Mouse (Mus musculus) intestine, embryonic 15.5 days (tissue): ENCODE data around the gene Pdzk1ip1. TPM values are rescaled to one million over a fixed set of nuclear protein-coding genes. Genes with fewer than 3 reads are reported as not detected.

ENCODE experiments used
- ATAC-seq: fragments of 200-750 bp; cut with Nextera tagmentation; 2 replicates; pipeline ENCODE4 v1.8.0; 2017; ENCODE audit warnings: moderate TSS enrichment, moderate library complexity
- H3K27ac ChIP-seq: fragments of 300-500 bp; sonication (generic); 2 replicates; pipeline ENCODE4 v1.5.1; 2015; ENCODE audit warnings: mild to moderate bottlenecking, inconsistent platforms
- H3K27me3 ChIP-seq: fragments of 300-500 bp; sonication (generic); replicated peaks from 2 replicates; pipeline ENCODE4 v1.6.1; 2015; ENCODE audit warnings: inconsistent platforms
- H3K36me3 ChIP-seq: fragments of 300-500 bp; sonication (generic); 2 replicates; pipeline ENCODE4 v1.6.1; 2015; ENCODE audit warnings: inconsistent platforms
- H3K4me1 ChIP-seq: fragments of 300-500 bp; sonication (generic); replicated peaks from 2 replicates; pipeline ENCODE4 v1.6.1; 2015; ENCODE audit warnings: inconsistent platforms
- H3K4me2 ChIP-seq: fragments of 300-500 bp; sonication (generic); replicated peaks from 2 replicates; pipeline ENCODE4 v1.6.1; 2015; ENCODE audit warnings: mild to moderate bottlenecking, inconsistent platforms
- H3K4me3 ChIP-seq: fragments of 300-500 bp; sonication (generic); replicated peaks from 2 replicates; pipeline ENCODE4 v1.5.1; 2015; ENCODE audit warnings: inconsistent platforms
- H3K9ac ChIP-seq: fragments of 300-500 bp; sonication (generic); 2 replicates; pipeline ENCODE4 v1.6.1; 2015; ENCODE audit warnings: inconsistent platforms
- H3K9me3 ChIP-seq: fragments of 300-500 bp; sonication (generic); 2 replicates; pipeline ENCODE4 v1.6.1; 2016; ENCODE audit warnings: inconsistent platforms
- WGBS: fragments of 180-500 bp; shearing (Covaris S2); methylation state at CpG from one replicate; pipeline ENCODE4 v1.1.7; 2015; 5-methylcytosine and 5-hydroxymethylcytosine counted together
- polyA plus RNA-seq: library from polyadenylated mRNA; unstranded; fragments of >200 nt; fragmentation: Nextera tagmentation; extraction: Ambion mirVana; gene quantifications from 2 replicates; pipeline ENCODE4 v1.2.1, GENCODE M21; 2015

Gene Pdzk1ip1
- polyA plus RNA-seq, 1 experiment from 2014 or later: 133 TPM

- whole genome bisulfite sequencing: 0% methylated on average over 6 of the region's 6 CpGs
- peak; percentile 18; the same call in 1 of the 2 replicates for ATAC-seq
- Histone ChIP-seq H3K27me3 (peaks cover 10% of the 10 kb centered on the region; the same call in 1 of the 2 replicates), H3K4me3 (peak overlapping the region; percentile 21), H3K4me2 (peak overlapping the region; percentile 92), H3K4me1 (peaks cover 15% of the 10 kb centered on the region; the same call in 1 of the 2 replicates), H3K9ac (no peak overlapping the region), H3K9me3 (no peaks in the 10 kb centered on the region), H3K27ac (peak overlapping the region; percentile 86), H3K36me3 (no peaks in the 10 kb centered on the region)
Observed at GRCm38 (mm10) chr4:115097146-115097496, 8.6 kb downstream of the Pdzk1ip1 start.

DNA sequence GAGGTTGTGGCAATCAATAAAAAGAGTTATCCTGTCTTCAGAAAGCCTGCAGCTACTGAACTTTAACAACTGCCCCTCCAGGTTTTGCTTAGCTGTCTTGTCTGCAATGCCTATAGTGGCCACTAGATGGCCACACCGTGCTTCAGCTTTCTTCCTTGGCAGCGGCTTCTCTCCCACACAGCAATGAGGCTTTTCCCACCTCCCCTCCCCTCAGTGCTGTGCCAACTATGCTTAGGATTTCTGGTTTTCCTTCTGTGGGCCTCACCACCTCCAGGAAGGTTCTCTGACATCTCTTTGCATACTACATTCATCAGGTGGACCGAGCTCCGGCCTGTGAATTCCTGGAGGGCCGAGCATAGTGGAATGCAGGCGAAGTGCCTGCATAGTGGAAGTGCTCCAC is 13.2 kb downstream of the Pdzk1ip1 start:
- Histone ChIP-seq H3K4me1 (0 out of 2 replicates have a peak, but pooled peaks cover 5% of the 10 kb centered on the region), H3K4me3 (no peak overlapping the region), H3K36me3 (no peaks in the 10 kb centered on the region), H3K27me3 (no peaks in the 10 kb centered on the region), H3K9me3 (no peaks in the 10 kb centered on the region), H3K27ac (no peak overlapping the region), H3K9ac (no peak overlapping the region), H3K4me2 (0 out of 2 replicates have a peak overlapping the region, but pooled peaks have one; percentile 30)
- no peak for ATAC-seq
- WGBS: 32% methylated on average over 6 of the region's 6 CpGs

- H3K4me3 ChIP-seq: no peak overlapping the region
- H3K4me1 ChIP-seq: 0 out of 2 replicates have a peak, but pooled peaks cover 2% of the 10 kb centered on the region
- 63% methylated on average over 4 of the region's 4 CpGs for WGBS
- no peaks in the 10 kb centered on the region for H3K27me3 ChIP-seq
- H3K9me3 ChIP-seq: no peaks in the 10 kb centered on the region
- H3K27ac ChIP-seq: no peak overlapping the region
- ATAC-seq: no peak
- H3K4me2 ChIP-seq: no peak overlapping the region
- no peak overlapping the region for H3K9ac ChIP-seq
- H3K36me3 ChIP-seq: no peaks in the 10 kb centered on the region
Observed at GRCm38 (mm10) chr4:115103510-115103909, 15.0 kb downstream of the Pdzk1ip1 start.

- 59% methylated on average over 2 of the region's 2 CpGs for WGBS
- Histone ChIP-seq H3K4me3 (no peak overlapping the region), H3K9ac (no peak overlapping the region), H3K27ac (no peak overlapping the region), H3K27me3 (no peaks in the 10 kb centered on the region), H3K36me3 (no peaks in the 10 kb centered on the region), H3K9me3 (no peaks in the 10 kb centered on the region), H3K4me2 (no peak overlapping the region), H3K4me1 (no peaks in the 10 kb centered on the region)
- no peak for ATAC-seq
Observed at GRCm38 (mm10) chr4:115111167-115111566, 22.7 kb downstream of the Pdzk1ip1 start.

DNA sequence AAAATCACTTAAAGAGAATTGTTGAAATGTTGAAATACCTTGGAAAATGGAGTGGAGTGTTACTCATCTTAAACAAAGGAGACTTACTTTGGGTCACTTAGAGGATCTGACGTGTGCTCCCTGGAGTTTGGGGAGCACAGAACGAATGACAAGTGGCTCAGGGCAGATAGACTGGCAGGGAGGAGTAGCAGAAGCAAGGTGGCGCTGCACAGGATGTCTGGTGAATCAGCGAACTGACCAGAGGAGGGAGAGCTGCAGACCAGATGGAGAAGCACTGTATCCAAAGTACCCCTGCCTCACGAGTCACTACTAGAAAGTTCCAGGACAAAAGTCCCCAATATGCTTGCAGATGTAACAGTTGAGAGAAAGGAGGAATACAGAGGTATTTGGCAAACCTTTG is 24.8 kb downstream of the Pdzk1ip1 start:
- Histone ChIP-seq H3K4me1 (no peaks in the 10 kb centered on the region), H3K27ac (no peak overlapping the region), H3K36me3 (no peaks in the 10 kb centered on the region), H3K27me3 (no peaks in the 10 kb centered on the region), H3K4me3 (no peak overlapping the region), H3K9me3 (no peaks in the 10 kb centered on the region), H3K9ac (no peak overlapping the region), H3K4me2 (no peak overlapping the region)
- ATAC-seq: no peak
- 25% methylated on average over 5 of the region's 5 CpGs for WGBS

DNA sequence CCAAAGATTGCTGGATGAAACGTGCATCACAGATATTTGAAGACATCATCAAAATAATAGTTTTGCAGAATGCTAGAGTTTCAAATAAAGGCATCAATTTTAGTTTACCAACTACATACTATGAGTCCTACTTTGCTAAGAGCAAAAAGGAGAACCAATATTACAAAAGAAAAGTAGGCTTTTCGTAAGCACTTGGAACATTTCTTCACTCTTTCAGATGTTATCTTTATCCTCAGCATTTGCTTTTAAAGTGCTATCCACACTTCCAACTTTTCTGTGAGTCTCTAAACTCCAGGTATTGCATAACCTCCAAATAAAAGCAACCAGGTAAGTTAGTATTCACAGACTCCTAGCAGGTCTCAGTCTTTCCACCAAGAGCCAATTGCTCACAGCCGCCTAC is 31.1 kb downstream of the Pdzk1ip1 start:
- no peak overlapping the region for H3K9ac ChIP-seq
- 80% methylated on average over 3 of the region's 3 CpGs for WGBS
- H3K27me3 ChIP-seq: no peaks in the 10 kb centered on the region
- H3K36me3 ChIP-seq: no peaks in the 10 kb centered on the region
- no peak overlapping the region for H3K4me3 ChIP-seq
- ATAC-seq: no peak
- H3K4me1 ChIP-seq: no peaks in the 10 kb centered on the region
- H3K9me3 ChIP-seq: no peaks in the 10 kb centered on the region
- H3K27ac ChIP-seq: no peak overlapping the region
- H3K4me2 ChIP-seq: no peak overlapping the region

DNA sequence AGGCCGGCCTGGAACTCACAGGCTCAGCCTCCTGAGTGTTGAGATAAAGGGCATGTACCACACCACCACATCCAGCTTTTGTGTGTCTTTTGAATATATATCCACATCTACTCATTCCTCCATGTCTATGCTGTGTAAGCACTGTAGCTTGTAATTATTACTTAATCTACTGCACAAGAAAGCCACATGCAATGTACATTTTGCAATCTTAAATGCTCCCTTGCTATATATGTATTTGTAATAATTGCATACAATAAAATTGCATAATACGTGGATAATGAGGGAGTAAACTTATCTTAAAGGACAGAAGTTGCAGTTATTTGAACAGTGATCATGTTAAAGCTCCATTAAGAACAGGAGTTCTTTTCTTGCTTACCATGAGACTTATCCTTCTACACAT is 32.7 kb downstream of the Pdzk1ip1 start:
- WGBS: 77% methylated on average over 2 of the region's 2 CpGs

GRCm38 (mm10) chr4:115121608-115122007 is 33.1 kb downstream of the Pdzk1ip1 start:
- no peaks in the 10 kb centered on the region for H3K9me3 ChIP-seq
- WGBS: 62% methylated on average over 5 of the region's 5 CpGs
- H3K4me1 ChIP-seq: no peaks in the 10 kb centered on the region
- peak; percentile 49 for ATAC-seq
- no peak overlapping the region for H3K4me3 ChIP-seq
- no peaks in the 10 kb centered on the region for H3K27me3 ChIP-seq
- H3K9ac ChIP-seq: no peak overlapping the region
- H3K27ac ChIP-seq: no peak overlapping the region
- H3K4me2 ChIP-seq: no peak overlapping the region
- H3K36me3 ChIP-seq: no peaks in the 10 kb centered on the region

More for the DNA sequence above, 32.7 kb downstream of the Pdzk1ip1 start:
- H3K4me3 ChIP-seq: no peak overlapping the region
- no peak overlapping the region for H3K4me2 ChIP-seq
- no peaks in the 10 kb centered on the region for H3K27me3 ChIP-seq
- H3K36me3 ChIP-seq: no peaks in the 10 kb centered on the region
- no peak for ATAC-seq
- no peaks in the 10 kb centered on the region for H3K9me3 ChIP-seq
- no peak overlapping the region for H3K9ac ChIP-seq
- no peak overlapping the region for H3K27ac ChIP-seq
- H3K4me1 ChIP-seq: no peaks in the 10 kb centered on the region

DNA sequence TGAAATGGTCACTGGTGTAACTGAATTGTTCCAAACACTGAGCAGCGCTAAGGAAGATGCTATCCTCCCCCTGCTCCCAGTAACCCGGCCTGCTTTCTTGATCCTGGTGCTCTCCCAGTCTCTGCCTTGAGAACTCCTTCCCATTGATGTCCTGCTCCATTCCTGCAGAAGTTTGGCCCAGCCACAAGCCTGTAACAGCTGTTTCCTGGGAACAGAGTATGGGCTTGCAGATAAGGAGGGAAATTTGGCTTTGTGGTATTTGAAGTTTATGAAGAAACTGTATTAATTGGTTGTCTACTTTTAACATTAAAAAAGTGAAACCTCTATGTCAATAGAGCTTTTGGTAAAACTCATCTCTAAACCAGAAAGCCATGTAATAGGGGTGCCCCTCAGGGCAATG is 35.0 kb downstream of the Pdzk1ip1 start:
- Histone ChIP-seq H3K36me3 (no peaks in the 10 kb centered on the region), H3K9me3 (no peaks in the 10 kb centered on the region), H3K27ac (no peak overlapping the region), H3K4me2 (no peak overlapping the region), H3K4me3 (no peak overlapping the region), H3K27me3 (no peaks in the 10 kb centered on the region), H3K4me1 (no peaks in the 10 kb centered on the region), H3K9ac (no peak overlapping the region)
- 55% methylated on average over 2 of the region's 2 CpGs for WGBS
- ATAC-seq: no peak

GRCm38 (mm10) chr4:115124713-115125112 is 36.2 kb downstream of the Pdzk1ip1 start:
- Histone ChIP-seq H3K36me3 (no peaks in the 10 kb centered on the region), H3K4me2 (no peak overlapping the region), H3K27me3 (no peaks in the 10 kb centered on the region), H3K9ac (no peak overlapping the region), H3K9me3 (no peaks in the 10 kb centered on the region), H3K27ac (no peak overlapping the region), H3K4me3 (no peak overlapping the region), H3K4me1 (no peaks in the 10 kb centered on the region)
- ATAC-seq: no peak

GRCm38 (mm10) chr4:115133085-115133484 is 44.6 kb downstream of the Pdzk1ip1 start:
- Histone ChIP-seq H3K27ac (no peak overlapping the region), H3K4me1 (peaks cover 6% of the 10 kb centered on the region), H3K9me3 (no peaks in the 10 kb centered on the region), H3K4me3 (no peak overlapping the region), H3K9ac (no peak overlapping the region), H3K4me2 (no peak overlapping the region), H3K36me3 (no peaks in the 10 kb centered on the region), H3K27me3 (peaks cover 21% of the 10 kb centered on the region)
- no peak for ATAC-seq
- WGBS: 14% methylated on average over 5 of the region's 5 CpGs

DNA sequence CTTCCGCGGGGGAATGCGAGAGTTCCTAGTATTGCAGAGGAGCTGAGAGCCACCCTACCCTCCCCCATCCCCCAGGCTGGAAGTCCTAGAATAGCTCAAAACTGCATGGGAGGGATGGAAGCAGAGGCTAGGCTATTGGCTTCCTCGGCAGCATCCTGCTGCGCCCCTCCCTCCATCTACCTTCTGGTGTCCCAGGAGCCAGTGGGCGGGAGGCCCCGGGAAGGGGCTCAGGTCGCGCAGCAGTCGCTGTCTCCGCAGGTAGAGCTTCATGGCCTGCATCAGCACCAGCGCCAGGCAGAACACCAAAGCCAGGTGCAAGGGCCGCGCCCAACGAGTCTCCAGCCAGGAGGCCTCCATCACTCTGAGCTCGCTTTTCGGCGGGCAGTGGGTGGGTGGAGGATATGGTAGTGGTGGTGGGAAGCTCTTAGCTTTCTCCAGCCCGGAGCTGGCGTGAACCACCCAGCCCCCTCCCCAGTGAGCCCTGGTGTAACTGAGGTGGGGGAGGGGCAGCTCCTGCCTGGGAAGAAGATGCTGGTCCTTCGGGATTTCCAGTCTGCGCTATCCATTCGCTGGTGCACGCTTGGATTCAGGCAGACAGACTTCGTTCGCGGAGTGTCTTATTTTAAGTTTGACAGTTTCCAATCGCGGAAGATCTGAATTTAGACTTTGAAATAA is 45.2 kb downstream of the Pdzk1ip1 start, which contains the start of gene Cyp4x1:
Cyp4x1 (minus strand) TSS at position 661 of the 675 bp plus-strand sequence.
- Histone ChIP-seq H3K4me3 (peak within 1 kb of the TSS; percentile 16; the same call in 1 of the 2 replicates), H3K4me1 (peaks cover 6% of the 10 kb centered on the region), H3K27ac (no peak within 1 kb of the TSS), H3K4me2 (peak within 1 kb of the TSS; percentile 43), H3K9me3 (no peaks in the 10 kb centered on the region), H3K36me3 (no peaks in the 10 kb centered on the region), H3K27me3 (peaks cover 23% of the 10 kb centered on the region), H3K9ac (no peak within 1 kb of the TSS)
- peak; percentile 41; the same call in 1 of the 2 replicates for ATAC-seq
- 3% methylated on average over 29 of the region's 29 CpGs for WGBS

GRCm38 (mm10) chr4:115134296-115134630 is 45.8 kb downstream of the Pdzk1ip1 start:
- Histone ChIP-seq H3K4me2 (no peak overlapping the region), H3K27ac (no peak overlapping the region), H3K4me1 (peaks cover 6% of the 10 kb centered on the region), H3K27me3 (peaks cover 23% of the 10 kb centered on the region), H3K36me3 (no peaks in the 10 kb centered on the region), H3K9me3 (no peaks in the 10 kb centered on the region), H3K4me3 (no peak overlapping the region), H3K9ac (no peak overlapping the region)
- ATAC-seq: no peak
- WGBS: 25% methylated on average over 7 of the region's 7 CpGs
